Mouse (Mus musculus) skeletal muscle tissue, postnatal 0 days (tissue): ENCODE measurements around the gene Arl5b. TPM values are rescaled to one million over a fixed set of nuclear protein-coding genes. Genes with fewer than 3 reads are reported as not detected.

Source experiments
- polyA plus RNA-seq: library from polyadenylated mRNA; unstranded; fragments of >200 nt; fragmentation: Nextera tagmentation; extraction: Ambion mirVana; gene quantifications from 2 replicates; pipeline ENCODE4 v1.2.1, GENCODE M21; 2015

Arl5b gene
- 11.0 and 12.8 TPM in 2 replicates for polyA plus RNA-seq

GRCm38 (mm10) chr2:15049117-15049873, at the start of gene Arl5b:
TSS of gene Arl5b (plus strand) at chr2:15049395.

DNA sequence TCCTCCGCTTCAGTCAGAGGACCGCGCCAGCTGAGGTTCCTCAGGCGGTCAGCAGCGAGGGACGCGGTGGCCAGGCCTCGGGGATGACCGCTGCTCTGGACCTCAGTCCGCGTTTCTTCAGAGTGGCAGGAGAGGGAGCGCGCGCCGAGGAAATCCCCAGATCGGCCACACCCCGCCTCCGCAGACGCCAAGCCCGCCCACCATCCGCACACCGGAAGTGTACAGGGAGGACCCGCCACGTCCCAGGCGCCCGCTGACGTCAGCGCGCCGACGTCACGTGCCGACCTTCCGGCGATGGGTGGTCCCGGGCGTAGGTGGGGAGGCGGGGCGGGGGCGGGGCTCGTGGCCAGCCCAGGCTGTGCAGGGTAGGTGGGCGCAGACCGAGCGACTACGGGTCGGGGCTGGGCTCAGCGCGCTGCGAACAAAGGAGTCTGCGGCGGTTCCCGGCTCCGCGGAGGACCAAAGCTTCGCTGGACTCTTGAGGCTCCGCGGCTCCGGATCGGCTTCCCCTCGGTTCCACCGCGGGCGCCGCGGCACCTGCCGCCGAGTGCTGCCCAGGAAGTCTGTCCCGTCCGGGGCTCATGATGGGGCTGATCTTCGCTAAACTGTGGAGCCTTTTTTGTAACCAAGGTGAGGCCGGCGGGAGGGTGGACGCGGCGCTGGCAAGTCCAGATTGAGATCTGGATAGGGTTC, 5.9 kb downstream of the Arl5b start, which contains the start of gene Nsun6:
Nsun6 (minus strand) TSS at position 125 of the 693 bp plus-strand sequence.

Other genes starting within 250 kb of the Arl5b start
- gene Nsun6, start 5.7 kb downstream of the Arl5b start, polyA plus RNA-seq: 5.9 and 6.1 TPM in 2 replicates